Mouse (Mus musculus): Measurements from ENCODE around the gene Map1b. TPM values are rescaled to one million over a fixed set of nuclear protein-coding genes. Genes with fewer than 3 reads are reported as not detected.

Map1b gene
- total RNA-seq, 2 experiments from 2014 or later = 60.8 to 63.4 TPM

DNA sequence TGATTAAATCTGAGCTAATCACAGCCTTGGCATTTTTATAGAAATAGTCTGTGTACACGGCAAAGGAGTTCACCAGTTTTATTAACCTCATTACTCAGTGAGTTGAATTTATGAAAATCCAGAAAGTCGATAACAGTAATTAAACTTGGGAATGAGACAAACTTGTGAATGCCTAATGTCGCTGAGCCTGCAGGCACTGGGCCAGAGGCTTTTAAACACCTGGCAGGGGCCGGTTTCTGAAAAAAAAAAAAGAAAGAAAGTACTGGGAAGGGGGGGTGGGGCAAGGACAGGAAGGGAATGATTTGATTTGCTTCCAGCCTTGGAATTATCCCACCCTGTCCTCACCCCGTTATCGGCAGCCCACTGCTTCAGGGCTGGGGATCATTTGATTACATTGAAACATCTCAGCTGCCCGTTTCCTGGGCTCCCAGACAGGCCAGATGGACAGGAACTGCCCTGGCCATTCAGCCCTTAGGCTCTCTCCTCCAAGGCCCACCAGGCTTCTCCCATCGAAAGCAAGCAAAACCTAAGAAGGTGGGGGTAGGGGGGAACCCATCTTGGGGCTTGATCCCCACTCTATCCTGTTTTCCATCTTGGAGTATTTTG lies 21.7 kb upstream of the Map1b start:
- DNase-seq (ENCODE audit: low spot score in 2 of 2) = no peak

- DNase-seq (ENCODE audit: low spot score in 2 of 2) = no peak
Measured at GRCm38 (mm10) chr13:99528456-99528855, 12.1 kb upstream of the Map1b start.

GRCm38 (mm10) chr13:99527936-99528335 lies 11.6 kb upstream of the Map1b start:
- no peak for DNase-seq (ENCODE audit: low spot score in 2 of 2)

DNA sequence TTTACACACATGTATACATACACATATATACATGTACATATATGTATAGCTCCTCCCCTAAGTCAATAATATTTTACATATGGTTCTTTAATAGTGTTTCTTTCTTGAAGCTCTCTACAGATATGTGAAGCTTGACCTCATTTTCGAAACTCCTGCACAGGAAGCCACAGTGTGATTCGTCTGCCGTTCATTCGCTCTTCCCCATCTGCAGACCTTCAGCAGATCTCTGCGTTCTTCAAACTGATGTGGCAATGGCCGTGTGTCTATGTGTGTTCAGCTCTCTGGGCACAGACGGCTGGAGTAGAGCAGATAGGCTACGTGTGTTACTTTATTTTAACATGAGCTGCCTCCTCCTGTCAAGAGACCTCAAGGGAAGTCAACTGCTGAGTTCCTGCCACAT lies 9.2 kb upstream of the Map1b start:
- no peak for DNase-seq (ENCODE audit: low spot score in 2 of 2)

- DNase-seq (ENCODE audit: low spot score in 2 of 2) = no peak
Measured at GRCm38 (mm10) chr13:99517836-99518235, 1.5 kb upstream of the Map1b start.

DNA sequence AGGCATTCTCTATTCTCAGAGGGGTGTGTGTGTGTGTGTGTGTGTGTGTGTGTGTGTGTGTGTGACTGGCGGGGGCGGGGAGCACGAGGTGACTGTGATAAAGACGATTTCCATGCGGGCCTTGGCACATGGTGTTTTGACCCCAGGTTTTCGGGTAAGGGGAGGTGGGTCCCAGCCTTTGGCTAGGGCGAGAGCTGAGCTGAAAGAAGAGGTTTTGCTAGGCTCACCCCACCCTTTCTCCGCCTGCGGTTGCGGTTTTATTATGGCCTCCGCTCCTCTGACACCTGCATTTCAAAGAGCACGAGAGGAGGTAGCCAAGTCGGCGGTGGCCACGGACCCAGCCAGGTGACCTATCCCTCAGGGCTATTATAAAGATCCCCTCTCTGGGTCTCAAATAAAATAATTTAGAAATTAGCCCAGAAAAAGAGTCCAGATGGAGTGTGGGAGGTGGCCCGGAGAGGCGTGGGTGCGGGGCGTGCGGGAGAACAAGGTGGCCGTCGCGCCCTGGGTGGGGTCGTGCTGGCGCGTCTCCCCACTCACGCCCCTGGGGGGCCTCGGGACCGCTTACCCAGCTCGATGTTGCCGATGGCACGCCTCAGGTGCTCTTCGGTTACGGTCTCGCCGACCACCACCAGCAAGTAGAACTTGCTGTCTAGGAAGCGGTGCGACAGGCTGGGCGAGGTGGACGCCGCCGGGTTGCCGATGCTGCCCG lies 448 bp downstream of the Map1b start:
- peak in 1 of 2 experiments; percentile 24 for DNase-seq (ENCODE audit: low spot score in 2 of 2)

DNA sequence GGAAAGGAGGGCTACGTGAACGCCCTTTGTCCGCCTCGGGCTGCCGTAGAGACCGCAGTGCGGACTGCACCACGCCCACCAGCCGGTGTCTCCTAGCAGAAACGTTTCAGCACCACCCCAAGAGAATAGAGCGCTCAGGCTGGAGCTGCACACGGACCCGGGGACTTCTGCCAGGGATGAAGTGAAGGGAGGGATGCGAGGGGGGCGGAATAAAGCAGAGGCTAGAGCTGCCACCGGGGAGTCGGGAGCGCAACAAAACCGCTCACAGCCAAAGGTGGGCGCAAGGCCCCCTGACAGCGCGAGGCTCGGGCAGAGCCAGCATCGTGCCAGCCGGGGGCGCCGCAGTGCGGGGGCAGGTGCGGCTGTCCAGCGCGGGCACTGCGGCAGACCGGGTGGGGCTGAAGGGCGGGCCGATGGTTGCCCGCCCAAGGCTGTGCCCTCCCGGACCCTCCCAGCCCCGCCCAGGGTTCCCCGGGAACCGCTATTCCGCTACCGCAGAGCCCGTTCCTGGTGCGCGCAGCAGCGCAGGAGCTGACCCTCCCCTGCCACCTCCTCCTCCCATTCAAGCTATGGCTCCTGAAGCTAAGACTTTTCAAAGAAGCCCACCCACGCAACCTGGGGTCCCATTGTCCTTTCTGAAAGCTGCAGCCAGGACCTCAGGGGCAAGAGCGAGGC lies 1.3 kb downstream of the Map1b start:
- DNase-seq (ENCODE audit: low spot score in 2 of 2) = peak; percentile 60 to 87

DNA sequence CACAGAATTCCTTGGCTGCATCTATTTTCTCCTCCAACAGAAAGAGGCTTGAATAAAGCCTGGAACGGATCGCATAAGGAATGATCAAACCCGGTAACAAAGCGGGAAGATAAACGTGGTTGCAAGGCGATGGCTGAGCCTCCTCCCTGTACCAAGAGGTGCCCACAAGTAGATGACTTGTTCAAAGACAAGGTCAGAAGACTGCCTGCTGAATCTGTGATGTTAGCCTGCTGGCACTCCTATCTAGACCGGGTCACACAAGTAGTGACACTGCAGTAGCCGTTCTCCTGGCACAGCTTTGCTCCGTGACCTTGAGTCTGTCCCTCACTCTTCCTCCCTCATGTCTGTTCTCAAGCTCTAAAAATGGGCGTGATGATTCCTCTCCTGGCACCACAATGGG lies 2.4 kb downstream of the Map1b start:
- DNase-seq (ENCODE audit: low spot score in 2 of 2) = no peak

GRCm38 (mm10) chr13:99513138-99513537 lies 3.2 kb downstream of the Map1b start:
- DNase-seq (ENCODE audit: low spot score in 2 of 2) = peak in 1 of 2 experiments; percentile 58

DNA sequence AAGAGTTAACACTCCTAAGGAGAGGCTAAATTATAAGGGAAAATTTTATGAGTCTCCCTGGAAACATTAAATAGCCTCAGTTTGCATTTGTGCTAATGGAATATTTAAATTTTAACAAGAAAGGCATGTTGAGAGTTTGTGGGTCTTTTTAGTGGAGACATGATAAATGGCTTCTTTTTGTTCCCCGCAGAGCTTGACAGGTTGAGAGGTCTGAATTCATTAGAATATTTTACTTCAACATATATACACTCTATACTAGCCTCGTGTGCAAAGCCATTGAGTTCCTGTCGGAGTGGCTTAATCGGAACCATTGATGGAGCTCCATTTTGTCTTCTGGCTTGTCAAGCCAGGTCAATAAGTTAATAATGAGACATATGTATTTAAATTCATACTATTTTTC lies 6.4 kb downstream of the Map1b start:
- no peak for DNase-seq (ENCODE audit: low spot score in 2 of 2)

- no peak for DNase-seq (ENCODE audit: low spot score in 2 of 2)
Measured at GRCm38 (mm10) chr13:99506580-99506962, 9.8 kb downstream of the Map1b start.

DNA sequence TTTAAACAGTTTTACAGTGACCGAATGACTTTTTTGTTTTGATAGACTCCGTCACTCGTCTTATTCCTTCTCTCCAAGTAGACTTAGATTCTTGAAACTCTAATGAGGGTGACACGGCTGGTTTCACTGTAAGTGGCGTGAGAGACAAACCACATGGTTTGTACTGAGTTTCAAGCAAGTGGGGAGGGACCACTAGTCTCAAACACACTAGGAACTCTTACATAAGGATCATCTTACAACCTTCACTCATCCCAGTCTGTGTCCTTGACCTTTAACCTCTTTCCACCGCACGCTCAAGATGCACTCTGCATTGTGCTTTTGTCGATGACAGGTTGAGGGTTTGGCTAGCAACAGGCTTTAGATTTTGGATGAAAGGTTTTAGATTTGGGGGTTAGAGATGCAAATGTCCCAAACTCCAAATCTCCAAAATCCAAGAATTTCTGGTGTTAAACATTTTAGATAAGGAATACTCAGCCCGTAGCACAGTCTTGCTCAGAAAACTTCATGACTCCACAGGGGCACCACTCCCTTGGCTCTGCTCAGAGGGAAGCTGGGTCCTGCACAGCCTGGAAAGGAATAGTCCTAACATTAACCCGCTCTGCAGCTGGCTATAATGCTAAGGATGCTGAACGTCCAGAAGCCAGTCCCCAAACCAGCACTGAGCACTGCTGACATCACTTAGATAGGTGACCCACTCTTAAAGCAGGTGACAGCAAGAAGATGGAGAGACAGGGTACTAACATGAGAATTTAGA lies 10.3 kb downstream of the Map1b start:
- DNase-seq (ENCODE audit: low spot score in 2 of 2) = no peak

DNA sequence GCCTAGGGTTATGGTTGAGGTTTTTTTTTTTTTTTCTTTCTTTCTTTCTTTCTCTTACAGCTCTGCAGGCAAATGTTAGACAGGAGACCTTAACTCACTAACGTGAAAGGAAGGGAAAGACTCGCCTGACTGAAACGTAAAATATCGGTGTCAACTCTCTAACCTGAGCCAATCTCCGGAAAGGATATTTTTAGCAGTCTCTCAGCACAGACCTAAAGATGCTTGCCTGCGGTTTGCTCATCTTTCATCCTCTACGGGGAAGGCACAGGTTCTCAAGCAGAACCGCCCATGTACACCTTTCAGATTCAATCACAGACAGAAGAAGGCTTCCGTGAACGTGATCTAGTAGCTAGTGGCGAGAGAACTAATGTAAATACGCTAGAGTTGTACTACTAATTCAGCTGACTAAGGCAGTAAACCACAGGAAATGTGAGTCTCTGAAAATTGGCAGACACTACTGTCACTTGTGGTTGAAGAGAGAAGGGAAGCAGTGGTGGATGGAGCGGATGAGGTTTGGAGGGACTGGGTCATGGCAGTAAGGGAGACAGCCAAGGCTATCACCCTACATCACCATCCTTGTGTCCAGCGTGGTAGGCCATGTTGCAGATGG lies 12.9 kb downstream of the Map1b start:
- no peak for DNase-seq (ENCODE audit: low spot score in 2 of 2)

DNA sequence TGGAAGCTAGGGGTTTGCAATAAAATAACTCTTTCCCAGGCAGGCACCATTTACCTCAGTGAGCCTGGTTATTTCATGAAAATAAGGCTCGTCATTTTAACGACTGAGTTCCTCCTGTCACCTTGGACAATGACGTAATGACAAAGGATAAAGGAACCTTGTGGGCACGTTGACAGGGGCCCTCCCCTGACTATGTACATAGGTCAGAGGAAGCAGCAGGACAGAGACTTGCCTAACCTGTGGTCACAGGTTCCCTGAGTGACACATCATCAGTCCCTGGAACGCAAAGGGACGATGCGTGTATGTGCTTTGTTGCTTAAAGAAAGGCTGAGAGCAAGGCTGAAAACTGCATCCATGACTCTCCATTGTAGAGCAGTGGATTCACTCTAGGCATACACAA lies 13.4 kb downstream of the Map1b start:
- DNase-seq (ENCODE audit: low spot score in 2 of 2) = no peak

- no peak for DNase-seq (ENCODE audit: low spot score in 2 of 2)
Measured at GRCm38 (mm10) chr13:99502126-99502744, 14.1 kb downstream of the Map1b start.

DNA sequence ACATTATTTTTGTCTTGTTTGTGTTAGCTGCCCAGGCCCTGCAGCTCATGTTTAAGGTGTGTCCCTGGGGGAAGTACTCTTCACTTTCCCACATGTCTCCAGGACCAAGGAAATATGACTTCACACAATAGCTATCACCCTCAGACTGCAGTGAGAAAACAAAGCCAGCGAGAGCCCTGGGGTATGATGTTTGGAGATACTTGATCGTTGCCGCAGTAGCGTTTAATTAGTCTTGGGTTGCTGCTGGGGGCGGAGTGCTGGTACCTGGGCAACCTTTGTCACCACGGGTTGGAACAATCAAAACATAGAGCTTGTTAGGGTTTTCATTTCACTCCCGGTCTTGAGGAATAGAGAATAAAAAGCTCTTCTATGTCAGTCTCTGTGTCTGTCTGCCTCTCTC lies 14.9 kb downstream of the Map1b start:
- no peak for DNase-seq (ENCODE audit: low spot score in 2 of 2)

DNA sequence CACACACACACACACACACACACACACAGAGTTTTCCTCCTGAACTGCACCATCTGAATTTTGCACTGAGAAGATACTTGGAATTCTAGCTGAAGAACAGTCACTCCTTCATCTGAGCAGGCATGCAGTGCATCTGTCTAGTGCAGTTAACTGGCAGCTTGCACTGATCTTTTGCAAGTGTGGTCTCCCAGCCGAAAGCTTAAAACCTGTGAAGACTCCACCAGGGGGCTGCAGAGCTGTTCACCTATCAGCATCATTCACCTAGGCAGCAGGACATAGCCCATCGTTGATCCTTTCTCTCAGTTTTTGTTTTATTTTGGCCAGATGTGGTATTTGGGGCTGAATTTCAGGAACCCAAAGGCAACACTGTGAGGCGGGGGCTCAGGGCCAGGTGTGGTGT lies 15.7 kb downstream of the Map1b start:
- DNase-seq (ENCODE audit: low spot score in 2 of 2) = no peak

DNA sequence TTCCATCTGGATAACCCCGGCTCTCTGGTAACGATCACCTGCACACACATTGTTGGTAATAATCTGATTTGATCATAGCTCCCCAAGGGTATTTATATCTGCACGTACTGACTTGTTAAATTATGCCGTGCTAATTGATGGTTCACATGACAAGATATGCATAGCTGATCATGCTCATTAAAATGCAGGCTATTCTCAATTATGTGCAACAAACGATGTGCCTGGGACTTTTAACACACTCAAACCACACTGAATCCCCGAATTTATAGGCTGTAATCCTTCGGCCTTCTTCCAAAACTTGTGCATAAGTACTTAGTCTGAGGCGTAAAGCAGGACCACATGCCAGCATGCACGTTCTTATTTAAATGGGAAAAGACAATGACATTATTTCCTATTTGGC lies 16.6 kb downstream of the Map1b start:
- DNase-seq (ENCODE audit: low spot score in 2 of 2) = no peak

GRCm38 (mm10) chr13:99496106-99496505 lies 20.2 kb downstream of the Map1b start:
- DNase-seq (ENCODE audit: low spot score in 2 of 2) = no peak

GRCm38 (mm10) chr13:99494416-99494815 lies 21.9 kb downstream of the Map1b start:
- DNase-seq (ENCODE audit: low spot score in 2 of 2) = no peak

GRCm38 (mm10) chr13:99493304-99493904 lies 22.9 kb downstream of the Map1b start:
- no peak for DNase-seq (ENCODE audit: low spot score in 2 of 2)

Measured in gastrocnemius, postnatal 4 days (tissue).